Mouse (Mus musculus): ENCODE data around the gene A630001G21Rik. TPM values are rescaled to one million over a fixed set of nuclear protein-coding genes. Genes with fewer than 3 reads are reported as not detected.

The A630001G21Rik gene
- total RNA-seq, 1 experiment = 0.76 TPM

- no peaks in the 10 kb centered on the region for H3K9me3 ChIP-seq (ENCODE audit: control insufficient read depth, insufficient read depth, low read depth, low read length)
- in situ Hi-C loops (cut with MboI; ENCODE audit: low sequenced_read_pairs in 2 of 2, unreplicated experiment in 2 of 2) = no loop called here
- H3K27ac ChIP-seq (ENCODE audit: insufficient read depth, low read depth, low read length, poor library complexity, severe bottlenecking) = no peak overlapping the region
- H3K4me1 ChIP-seq (ENCODE audit: control insufficient read depth in 2 of 2, insufficient read depth in 2 of 2, low read length in 2 of 2, poor library complexity in 1 of 2) = peaks cover 0 to 5% of the 10 kb centered on the region in 2 experiments; a peak in 2 of 4 replicates
- no peak overlapping the region for H3K9ac ChIP-seq (ENCODE audit: insufficient read depth, low read depth, low read length, poor library complexity, severe bottlenecking)
- TF ChIP-seq MAFK (IDR thresholded peaks at IDR 0.05; ENCODE audit: insufficient read depth, low read depth, low read length) (no peak), ZNF384 (IDR thresholded peaks at IDR 0.05; ENCODE audit: low read depth, low read length) (no peak), ZC3H11A (IDR thresholded peaks at IDR 0.05; ENCODE audit: borderline replicate concordance, low read depth, low read length) (no peak), CHD2 (IDR thresholded peaks at IDR 0.05; ENCODE audit: low read depth, low read length) (no peak), HCFC1 (IDR thresholded peaks at IDR 0.05; ENCODE audit: borderline replicate concordance, insufficient read depth, low read length) (no peak)
- H3K36me3 ChIP-seq (ENCODE audit: control insufficient read depth, insufficient read depth, low read length, poor library complexity, severe bottlenecking) = no peaks in the 10 kb centered on the region
- H3K4me3 ChIP-seq (ENCODE audit: insufficient read depth in 1 of 2, low read depth in 1 of 2, low read length in 2 of 2, poor library complexity in 1 of 2, severe bottlenecking in 1 of 2) = no peak overlapping the region
- no peak for DNase-seq (ENCODE audit: low read depth, low spot score)
Observed at GRCm38 (mm10) chr1:85779428-85780180, 1.2 kb upstream of the A630001G21Rik start.

GRCm38 (mm10) chr1:85779012-85779411, 569 bp upstream of the A630001G21Rik start:
- H3K27ac ChIP-seq (ENCODE audit: insufficient read depth, low read depth, low read length, poor library complexity, severe bottlenecking) = no peak overlapping the region
- H3K4me1 ChIP-seq (ENCODE audit: control insufficient read depth in 2 of 2, insufficient read depth in 2 of 2, low read length in 2 of 2, poor library complexity in 1 of 2) = peaks cover 0 to 3% of the 10 kb centered on the region in 2 experiments; a peak in 2 of 4 replicates
- H3K9ac ChIP-seq (ENCODE audit: insufficient read depth, low read depth, low read length, poor library complexity, severe bottlenecking) = no peak overlapping the region
- in situ Hi-C loops (cut with MboI; ENCODE audit: low sequenced_read_pairs in 2 of 2, unreplicated experiment in 2 of 2) = no loop called here
- no peaks in the 10 kb centered on the region for H3K9me3 ChIP-seq (ENCODE audit: control insufficient read depth, insufficient read depth, low read depth, low read length)
- TF ChIP-seq MAFK (IDR thresholded peaks at IDR 0.05; ENCODE audit: insufficient read depth, low read depth, low read length) (no peak), ZC3H11A (IDR thresholded peaks at IDR 0.05; ENCODE audit: borderline replicate concordance, low read depth, low read length) (no peak), HCFC1 (IDR thresholded peaks at IDR 0.05; ENCODE audit: borderline replicate concordance, insufficient read depth, low read length) (no peak), ZNF384 (IDR thresholded peaks at IDR 0.05; ENCODE audit: low read depth, low read length) (no peak)
- H3K36me3 ChIP-seq (ENCODE audit: control insufficient read depth, insufficient read depth, low read length, poor library complexity, severe bottlenecking) = no peaks in the 10 kb centered on the region
- no peak overlapping the region for H3K4me3 ChIP-seq (ENCODE audit: insufficient read depth in 1 of 2, low read depth in 1 of 2, low read length in 2 of 2, poor library complexity in 1 of 2, severe bottlenecking in 1 of 2)
- no peak for DNase-seq (ENCODE audit: low read depth, low spot score)

DNA sequence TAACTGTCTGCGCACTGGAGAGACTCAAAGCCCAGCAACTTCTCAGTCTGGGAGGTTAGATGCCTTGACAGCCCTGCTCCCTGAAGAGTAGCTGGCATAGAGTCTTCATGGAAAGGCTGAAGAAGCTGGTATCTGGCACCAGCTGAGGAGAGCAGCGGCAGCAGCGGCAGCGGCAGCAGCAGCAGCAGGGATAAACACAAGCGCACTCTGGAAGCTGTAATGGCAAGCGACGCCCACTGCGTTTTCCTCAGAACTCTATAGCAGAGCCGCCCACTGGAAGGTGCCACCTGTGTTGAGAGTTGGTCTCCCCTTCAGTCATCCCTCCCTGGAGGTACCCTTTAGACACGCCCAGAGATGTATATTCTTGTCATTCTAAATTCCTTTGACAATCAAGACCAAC, 2.3 kb downstream of the A630001G21Rik start:
- no peak overlapping the region for H3K4me3 ChIP-seq (ENCODE audit: insufficient read depth in 1 of 2, low read depth in 1 of 2, low read length in 2 of 2, poor library complexity in 1 of 2, severe bottlenecking in 1 of 2)
- H3K9ac ChIP-seq (ENCODE audit: insufficient read depth, low read depth, low read length, poor library complexity, severe bottlenecking) = no peak overlapping the region
- no peaks in the 10 kb centered on the region for H3K36me3 ChIP-seq (ENCODE audit: control insufficient read depth, insufficient read depth, low read length, poor library complexity, severe bottlenecking)
- TF ChIP-seq MAFK (IDR thresholded peaks at IDR 0.05; ENCODE audit: insufficient read depth, low read depth, low read length) (no peak), HCFC1 (IDR thresholded peaks at IDR 0.05; ENCODE audit: borderline replicate concordance, insufficient read depth, low read length) (no peak), ZNF384 (IDR thresholded peaks at IDR 0.05; ENCODE audit: low read depth, low read length) (no peak), ZC3H11A (IDR thresholded peaks at IDR 0.05; ENCODE audit: borderline replicate concordance, low read depth, low read length) (no peak), CHD2 (IDR thresholded peaks at IDR 0.05; ENCODE audit: low read depth, low read length) (no peak)
- no peak for DNase-seq (ENCODE audit: low read depth, low spot score)
- in situ Hi-C loops (cut with MboI; ENCODE audit: low sequenced_read_pairs in 2 of 2, unreplicated experiment in 2 of 2) = no loop called here
- no peak overlapping the region for H3K27ac ChIP-seq (ENCODE audit: insufficient read depth, low read depth, low read length, poor library complexity, severe bottlenecking)
- no peaks in the 10 kb centered on the region for H3K4me1 ChIP-seq (ENCODE audit: control insufficient read depth in 2 of 2, insufficient read depth in 2 of 2, low read length in 2 of 2, poor library complexity in 1 of 2)
- no peaks in the 10 kb centered on the region for H3K9me3 ChIP-seq (ENCODE audit: control insufficient read depth, insufficient read depth, low read depth, low read length)

- TF ChIP-seq ZNF384 (IDR thresholded peaks at IDR 0.05; ENCODE audit: low read depth, low read length) = no peak
- TF ChIP-seq MAFK (IDR thresholded peaks at IDR 0.05; ENCODE audit: insufficient read depth, low read depth, low read length) = no peak
- TF ChIP-seq HCFC1 (IDR thresholded peaks at IDR 0.05; ENCODE audit: borderline replicate concordance, insufficient read depth, low read length) = no peak
- TF ChIP-seq CHD2 (IDR thresholded peaks at IDR 0.05; ENCODE audit: low read depth, low read length) = no peak
- TF ChIP-seq ZC3H11A (IDR thresholded peaks at IDR 0.05; ENCODE audit: borderline replicate concordance, low read depth, low read length) = no peak
- Histone ChIP-seq H3K9me3 (ENCODE audit: control insufficient read depth, insufficient read depth, low read depth, low read length) (no peaks in the 10 kb centered on the region), H3K4me1 (ENCODE audit: control insufficient read depth in 2 of 2, insufficient read depth in 2 of 2, low read length in 2 of 2, poor library complexity in 1 of 2) (no peaks in the 10 kb centered on the region), H3K4me3 (ENCODE audit: insufficient read depth in 1 of 2, low read depth in 1 of 2, low read length in 2 of 2, poor library complexity in 1 of 2, severe bottlenecking in 1 of 2) (no peak overlapping the region), H3K36me3 (ENCODE audit: control insufficient read depth, insufficient read depth, low read length, poor library complexity, severe bottlenecking) (no peaks in the 10 kb centered on the region), H3K27ac (ENCODE audit: insufficient read depth, low read depth, low read length, poor library complexity, severe bottlenecking) (no peak overlapping the region), H3K9ac (ENCODE audit: insufficient read depth, low read depth, low read length, poor library complexity, severe bottlenecking) (no peak overlapping the region)
- in situ Hi-C loops (cut with MboI; ENCODE audit: low sequenced_read_pairs in 2 of 2, unreplicated experiment in 2 of 2) = no loop called here
- DNase-seq (ENCODE audit: low read depth, low spot score) = no peak
Observed at GRCm38 (mm10) chr1:85775136-85775535, 3.3 kb downstream of the A630001G21Rik start.
